Mouse (Mus musculus) fibroblast of lung, adult 2 months (primary cell): Measurements from ENCODE around the gene Adamtsl1.

Source experiments
- DNase-seq: peaks from one replicate; pipeline ENCODE4 v3.0.0-alpha.2; 2011; ENCODE audit warnings: low read depth

Gene Adamtsl1

DNA sequence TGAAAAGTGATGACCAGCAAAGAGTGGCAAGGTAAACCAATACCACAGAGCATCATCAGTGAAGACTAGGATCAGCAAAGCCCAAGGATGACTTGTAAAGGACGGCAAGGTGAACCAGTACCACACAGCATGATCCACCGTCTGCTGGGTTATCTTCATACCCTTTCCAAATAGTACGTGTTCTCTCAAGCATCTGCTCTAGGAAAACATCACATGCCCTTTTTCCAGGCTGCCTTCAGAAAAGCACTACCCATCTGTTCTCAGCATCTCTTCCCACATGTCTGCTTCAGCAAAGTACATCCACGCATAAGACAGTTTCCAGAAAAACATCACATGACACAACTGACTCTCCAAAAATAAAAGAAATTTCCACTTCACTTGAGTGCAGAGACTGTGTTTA lies 408.8 kb downstream of the Adamtsl1 start:
- DNase-seq: no peak

- no peak for DNase-seq
Observed at GRCm38 (mm10) chr4:85932129-85932528, 418.2 kb downstream of the Adamtsl1 start.

GRCm38 (mm10) chr4:85939460-85939859 lies 425.5 kb downstream of the Adamtsl1 start:
- no peak for DNase-seq

DNA sequence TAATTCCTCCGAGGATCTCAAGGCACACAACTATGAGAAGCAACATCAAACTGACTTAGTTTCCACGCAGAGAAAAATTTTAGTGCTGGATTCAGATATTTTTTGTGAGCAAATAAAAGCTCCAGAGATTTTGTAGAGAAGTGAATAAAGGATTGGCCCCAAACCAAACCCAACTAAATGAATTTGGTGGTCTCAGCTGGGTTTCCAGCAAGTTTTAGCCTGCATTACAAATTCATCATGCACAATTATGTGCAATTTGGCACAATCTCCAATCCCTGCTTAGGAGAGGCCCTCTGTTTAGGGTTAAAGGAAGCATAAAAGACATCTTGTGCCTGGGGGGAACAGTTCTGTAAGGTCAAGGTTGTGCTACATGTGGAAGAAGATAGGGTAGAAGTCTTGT lies 427.9 kb downstream of the Adamtsl1 start:
- DNase-seq: no peak

GRCm38 (mm10) chr4:85953590-85953989 lies 439.6 kb downstream of the Adamtsl1 start:
- DNase-seq: no peak

- no peak for DNase-seq
Observed at GRCm38 (mm10) chr4:85955387-85955786, 441.4 kb downstream of the Adamtsl1 start.

- no peak for DNase-seq
Observed at GRCm38 (mm10) chr4:85957266-85957665, 443.3 kb downstream of the Adamtsl1 start.

DNA sequence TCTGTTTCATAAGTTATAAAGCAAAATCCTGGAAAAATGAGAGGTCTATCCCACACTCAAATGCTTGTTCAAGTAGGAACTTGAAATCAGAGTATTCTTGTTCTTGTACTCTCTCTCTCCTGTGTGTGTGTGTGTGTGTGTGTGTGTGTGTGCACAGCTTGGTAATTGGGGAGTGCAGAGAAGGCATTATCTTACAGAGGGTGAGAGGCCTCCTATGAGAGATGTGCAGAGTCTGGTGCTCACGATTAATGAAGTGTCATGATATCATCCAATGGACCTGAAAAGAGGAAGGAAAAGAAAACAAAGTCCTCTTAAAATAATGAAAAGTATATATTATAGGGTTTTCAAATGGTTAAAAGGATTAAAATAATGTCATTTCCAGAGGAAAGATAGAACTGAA lies 443.9 kb downstream of the Adamtsl1 start:
- no peak for DNase-seq

GRCm38 (mm10) chr4:85959019-85959418 lies 445.0 kb downstream of the Adamtsl1 start:
- DNase-seq: no peak

- no peak for DNase-seq
Observed at GRCm38 (mm10) chr4:85976188-85976587, 462.2 kb downstream of the Adamtsl1 start.

DNA sequence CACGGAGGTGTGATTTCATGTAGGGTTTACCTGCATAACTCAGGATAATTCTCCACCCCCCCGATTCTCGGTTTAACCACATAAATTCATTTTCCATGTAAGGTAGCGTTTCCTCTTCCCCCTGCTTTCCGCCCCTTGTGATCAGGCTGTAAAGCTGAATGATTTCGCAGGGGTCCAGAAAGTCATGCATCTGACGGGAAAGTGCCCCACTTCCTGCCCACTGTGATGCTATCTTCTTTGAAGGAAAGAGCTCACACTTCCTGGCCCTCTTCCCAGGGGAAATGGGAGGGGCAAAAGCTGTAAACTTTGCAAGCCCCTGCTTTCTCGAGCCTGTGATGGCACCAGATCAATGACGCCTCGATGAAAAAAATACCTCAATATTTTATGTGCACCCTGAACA lies 465.2 kb downstream of the Adamtsl1 start:
- no peak for DNase-seq

GRCm38 (mm10) chr4:86006596-86006995 lies 492.6 kb downstream of the Adamtsl1 start:
- no peak for DNase-seq

DNA sequence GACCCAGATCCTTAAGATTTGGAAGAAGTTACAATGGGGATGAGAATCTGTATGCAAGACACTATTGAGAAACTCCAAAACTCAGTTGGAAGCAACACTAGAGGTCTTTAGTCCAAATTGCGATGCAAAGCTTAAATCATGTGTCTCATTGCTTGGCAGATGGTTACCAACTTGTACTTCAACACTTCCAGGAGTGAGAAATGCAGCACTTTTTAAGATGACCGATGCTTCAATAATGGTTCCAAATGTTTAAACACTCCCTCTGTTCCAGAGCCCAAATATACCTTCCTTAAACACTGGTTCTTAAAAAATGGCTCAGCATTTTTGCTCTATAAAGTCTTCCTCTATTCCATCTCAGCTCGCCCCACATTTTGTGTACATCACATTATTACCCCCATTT lies 499.7 kb downstream of the Adamtsl1 start:
- no peak for DNase-seq

- DNase-seq: peak; percentile 8
Observed at GRCm38 (mm10) chr4:86018928-86019327, 505.0 kb downstream of the Adamtsl1 start.

DNA sequence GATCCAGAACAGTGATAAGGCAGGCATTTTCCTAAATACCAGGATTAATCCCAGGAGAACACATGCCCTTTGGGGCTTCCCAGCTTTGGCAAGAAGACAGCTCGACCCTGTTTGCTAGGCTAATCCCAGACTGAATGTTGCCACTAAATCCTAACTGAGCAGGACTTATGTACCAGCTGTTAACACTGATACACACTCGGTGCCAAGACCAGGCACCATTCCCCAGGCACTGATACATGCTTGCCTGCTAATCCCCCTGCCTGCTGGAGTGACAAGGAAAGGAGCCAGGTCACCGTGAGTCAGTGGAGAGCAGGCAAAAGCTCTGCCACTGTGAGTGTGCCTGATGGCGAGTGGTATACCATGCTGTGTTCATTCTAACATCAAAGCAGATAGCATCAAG lies 505.6 kb downstream of the Adamtsl1 start:
- DNase-seq: peak; percentile 15

DNA sequence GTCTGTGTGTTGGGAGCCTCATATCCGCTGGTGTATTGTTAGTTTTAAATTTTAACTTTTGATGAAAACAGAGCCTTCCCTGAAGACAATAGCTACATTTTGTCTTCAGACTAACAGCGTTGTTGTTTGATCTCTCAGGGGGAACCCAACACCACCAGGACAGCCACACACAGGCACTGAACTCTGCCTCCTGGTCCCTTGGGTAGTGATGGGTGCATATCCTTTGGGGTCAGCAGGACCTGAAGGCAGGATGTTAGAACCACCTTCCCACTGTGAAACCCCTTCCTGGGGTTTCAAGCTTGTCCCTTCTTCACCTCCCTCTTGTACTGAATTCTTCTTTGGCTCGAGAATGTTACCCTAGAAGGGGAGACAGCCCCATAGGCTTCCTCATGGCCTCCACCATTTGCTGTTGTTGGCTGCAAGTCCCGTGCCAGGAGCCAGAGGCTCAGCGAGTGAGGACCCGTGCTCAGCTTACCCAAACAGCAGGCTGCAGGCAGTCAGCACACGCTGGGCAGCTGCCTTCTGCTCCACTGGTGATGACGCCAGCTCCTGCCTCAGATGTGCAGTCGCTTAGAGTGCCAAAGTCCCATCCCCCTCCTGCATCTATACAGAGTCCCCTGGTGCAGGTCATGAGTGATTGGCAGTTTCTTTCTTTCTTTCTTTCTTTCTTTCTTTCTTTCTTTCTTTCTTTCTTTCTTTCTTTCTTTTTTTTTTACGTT lies 506.6 kb downstream of the Adamtsl1 start:
- DNase-seq: no peak

DNA sequence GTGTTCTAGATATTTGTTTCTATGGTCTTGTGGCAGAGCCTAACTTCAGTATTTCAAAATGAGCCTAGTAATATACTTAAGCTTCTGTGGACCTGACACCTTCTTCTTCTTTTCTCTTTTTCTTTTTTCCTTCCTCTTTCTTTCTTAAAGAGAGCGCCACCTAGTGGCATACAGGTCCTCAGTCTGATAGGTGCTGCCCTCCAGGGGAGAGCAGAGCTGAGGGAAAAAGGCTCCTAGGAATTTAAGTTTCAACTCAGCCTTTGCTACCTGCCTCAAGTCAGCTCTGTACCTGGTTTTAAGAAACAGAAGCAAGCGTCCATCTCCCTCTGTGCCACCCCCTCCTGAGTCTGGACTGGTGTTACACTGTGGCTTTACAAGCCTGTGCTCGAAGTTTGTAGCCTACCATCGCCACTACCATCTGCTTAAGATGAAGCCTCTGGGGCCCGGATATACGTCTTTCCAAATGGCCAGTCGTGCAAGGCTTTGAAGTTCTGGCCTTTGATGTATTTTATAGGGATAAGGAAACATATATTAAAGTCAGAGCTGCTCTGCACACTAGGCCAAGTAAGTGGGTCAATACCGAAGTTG lies 510.7 kb downstream of the Adamtsl1 start:
- no peak for DNase-seq

- DNase-seq: no peak
Observed at GRCm38 (mm10) chr4:86029486-86029885, 515.5 kb downstream of the Adamtsl1 start.

DNA sequence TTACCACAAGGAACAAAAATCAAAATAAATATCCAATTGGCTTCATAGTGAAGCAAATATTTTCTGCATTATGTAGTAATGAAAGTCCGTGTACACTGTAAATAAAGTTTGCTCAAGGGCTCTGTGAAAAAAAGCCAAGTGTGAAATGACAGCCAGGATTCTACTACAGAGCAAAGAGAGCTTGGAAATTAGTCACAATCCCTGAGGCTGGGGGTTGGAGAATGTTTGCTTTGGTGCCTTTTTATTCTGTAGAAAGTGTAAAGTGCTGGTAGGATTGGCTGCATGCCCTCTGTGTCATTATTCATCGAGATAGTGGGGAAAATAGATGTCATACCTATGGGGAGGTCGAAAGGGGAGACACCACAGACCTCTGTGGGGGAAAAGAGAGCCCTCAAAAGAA lies 516.2 kb downstream of the Adamtsl1 start:
- no peak for DNase-seq

- no peak for DNase-seq
Observed at GRCm38 (mm10) chr4:86031041-86031440, 517.1 kb downstream of the Adamtsl1 start.

- DNase-seq: no peak
Observed at GRCm38 (mm10) chr4:86040921-86041320, 526.9 kb downstream of the Adamtsl1 start.

GRCm38 (mm10) chr4:86045448-86045847 lies 531.5 kb downstream of the Adamtsl1 start:
- no peak for DNase-seq

DNA sequence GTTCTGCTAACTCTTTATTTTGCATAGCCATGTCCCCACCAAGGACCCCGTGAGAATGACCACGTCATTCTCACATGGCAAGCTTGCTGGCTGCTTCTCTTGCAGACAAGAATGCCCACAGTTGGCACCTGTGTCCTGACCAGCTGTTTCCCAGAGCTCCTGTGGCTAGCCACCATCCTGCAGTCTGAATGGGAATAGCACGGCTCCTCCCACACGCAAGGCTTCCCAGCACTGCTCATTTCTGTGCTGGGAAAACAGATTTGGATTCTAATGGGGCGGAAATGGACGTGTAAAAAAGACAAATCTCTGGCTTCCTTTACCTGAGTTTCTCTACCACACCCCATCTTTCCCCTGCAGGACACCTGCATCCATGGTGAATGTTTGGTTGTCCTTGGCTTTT lies 531.9 kb downstream of the Adamtsl1 start:
- peak; percentile 59 for DNase-seq

GRCm38 (mm10) chr4:86046881-86047280 lies 532.9 kb downstream of the Adamtsl1 start:
- no peak for DNase-seq
